Mouse (Mus musculus) MEL (cell line): ENCODE data around the gene Pparg. TPM values are rescaled to one million over a fixed set of nuclear protein-coding genes. Genes with fewer than 3 reads are reported as not detected.

ENCODE experiments used
- DNase-seq: peaks from one replicate; pipeline ENCODE4 v3.0.0; 2011; ENCODE audit warnings: low read depth, low spot score
- H3K27ac ChIP-seq: 2 replicates; pipeline ENCODE4 v1.5.1; 2012; ENCODE audit warnings: low read depth, mild to moderate bottlenecking, control low read depth, low read length, moderate library complexity; ENCODE audit not compliant: control insufficient read depth
- H3K27me3 ChIP-seq, 2 experiments: fragments of 150-350 bp in 1 of 2; sonication (generic) in 1 of 2; 2 replicates each; pipeline ENCODE4 v1.6.1; 2012; ENCODE audit warnings: low read length in 2 of 2, mild to moderate bottlenecking in 2 of 2, improper control_type of control experiment in 1 of 2, moderate library complexity in 1 of 2; ENCODE audit not compliant: insufficient read depth in 2 of 2, control insufficient read depth in 1 of 2
- H3K36me3 ChIP-seq, 2 experiments: 2 replicates each; pipeline ENCODE4 v1.6.1; 2012 to 2014; ENCODE audit warnings: low read length in 2 of 2, improper control_type of control experiment in 1 of 2, inconsistent platforms in 1 of 2, mild to moderate bottlenecking in 1 of 2; ENCODE audit not compliant: insufficient read depth in 2 of 2, control insufficient read depth in 1 of 2
- H3K4me1 ChIP-seq, 2 experiments: fragments of 150-350 bp in 1 of 2; sonication (generic) in 1 of 2; 2 replicates each; pipeline ENCODE4 v1.6.1; 2012; ENCODE audit warnings: low read length in 2 of 2, improper control_type of control experiment in 1 of 2, mild to moderate bottlenecking in 1 of 2; ENCODE audit not compliant: insufficient read depth in 2 of 2, control insufficient read depth in 1 of 2
- H3K4me3 ChIP-seq, 2 experiments: fragments of 150-350 bp in 1 of 2; sonication (generic) in 1 of 2; 2 replicates each; pipeline ENCODE4 v1.5.1; 2012; ENCODE audit warnings: low read depth in 2 of 2, low read length in 2 of 2, mild to moderate bottlenecking in 2 of 2, moderate library complexity in 2 of 2, control low read depth in 1 of 2, improper control_type of control experiment in 1 of 2; ENCODE audit not compliant: control insufficient read depth in 1 of 2, insufficient read depth in 1 of 2
- H3K79me2 ChIP-seq: 2 replicates; pipeline ENCODE4 v1.6.1; 2012; ENCODE audit warnings: mild to moderate bottlenecking, low read length, moderate library complexity; ENCODE audit not compliant: control insufficient read depth, poor library complexity, insufficient read depth
- H3K9ac ChIP-seq: 2 replicates; pipeline ENCODE4 v1.6.1; 2012; ENCODE audit warnings: low read depth, mild to moderate bottlenecking, control low read depth, low read length, moderate library complexity; ENCODE audit not compliant: control insufficient read depth, poor library complexity, severe bottlenecking
- H3K9me3 ChIP-seq: fragments of 150-350 bp; sonication (generic); replicated peaks from 2 replicates; pipeline ENCODE4 v1.6.1; 2012; ENCODE audit warnings: mild to moderate bottlenecking, low read length, improper control_type of control experiment, moderate library complexity; ENCODE audit not compliant: insufficient read depth
- BHLHE40 ChIP-seq: IDR thresholded peaks from 2 replicates; pipeline ENCODE4 v1.6.1; 2012; ENCODE audit warnings: low read depth, mild to moderate bottlenecking, inconsistent platforms, low read length, improper control_type of control experiment, borderline replicate concordance
- CHD2 ChIP-seq: IDR thresholded peaks from 2 replicates; pipeline ENCODE4 v1.6.1; 2011; ENCODE audit warnings: low read length, improper control_type of control experiment
- CTCF ChIP-seq, 3 experiments: IDR thresholded peaks in 2 of 3; conservative IDR thresholded peaks in 1 of 3; 2 replicates each; pipeline ENCODE4 v1.5.1; 2011 to 2012; ENCODE audit warnings: low read length in 3 of 3, low read depth in 2 of 3, mild to moderate bottlenecking in 2 of 3, improper control_type of control experiment in 1 of 3, inconsistent platforms in 1 of 3, mixed read lengths in 1 of 3, moderate library complexity in 1 of 3; ENCODE audit not compliant: control insufficient read depth in 1 of 3, insufficient read depth in 1 of 3, poor library complexity in 1 of 3, severe bottlenecking in 1 of 3
- E2F4 ChIP-seq: IDR thresholded peaks from 2 replicates; pipeline ENCODE4 v1.6.1; 2011; ENCODE audit warnings: low read depth, low read length, improper control_type of control experiment, borderline replicate concordance
- EP300 ChIP-seq, 2 experiments: IDR thresholded peaks; 2 replicates each; pipeline ENCODE4 v1.6.1; 2011; ENCODE audit warnings: improper control_type of control experiment in 2 of 2, low read length in 2 of 2, low read depth in 1 of 2, mild to moderate bottlenecking in 1 of 2
- ETS1 ChIP-seq: IDR thresholded peaks from 2 replicates; pipeline ENCODE4 v1.6.1; 2012; ENCODE audit warnings: low read depth, mild to moderate bottlenecking, inconsistent platforms, low read length, improper control_type of control experiment, moderate library complexity
- GATA1 ChIP-seq: IDR thresholded peaks from 2 replicates; pipeline ENCODE4 v1.6.1; 2011; ENCODE audit warnings: low read depth, low read length, improper control_type of control experiment
- HCFC1 ChIP-seq: IDR thresholded peaks from 2 replicates; pipeline ENCODE4 v1.6.1; 2012; ENCODE audit warnings: low read depth, mild to moderate bottlenecking, inconsistent platforms, low read length, improper control_type of control experiment, moderate library complexity
- MAFK ChIP-seq: IDR thresholded peaks from 2 replicates; pipeline ENCODE4 v1.6.1; 2011; ENCODE audit warnings: low read depth, mild to moderate bottlenecking, low read length, improper control_type of control experiment, borderline replicate concordance
- MXI1 ChIP-seq: IDR thresholded peaks from 2 replicates; pipeline ENCODE4 v1.6.1; 2011; ENCODE audit warnings: mild to moderate bottlenecking, low read depth, low read length, improper control_type of control experiment
- MYB ChIP-seq: IDR thresholded peaks from 2 replicates; pipeline ENCODE4 v1.6.1; 2011; ENCODE audit warnings: mild to moderate bottlenecking, low read depth, low read length, improper control_type of control experiment
- NRF1 ChIP-seq: IDR thresholded peaks from 2 replicates; pipeline ENCODE4 v1.6.1; 2014; ENCODE audit warnings: low read depth, mild to moderate bottlenecking, inconsistent platforms, low read length, improper control_type of control experiment, moderate library complexity; ENCODE audit not compliant: poor library complexity, insufficient read depth, severe bottlenecking
- POLR2A ChIP-seq, 2 experiments: IDR thresholded peaks; 2 replicates each; pipeline ENCODE4 v1.6.1; 2011 to 2012; ENCODE audit warnings: low read length in 2 of 2, mild to moderate bottlenecking in 2 of 2, control low read depth in 1 of 2, improper control_type of control experiment in 1 of 2, low read depth in 1 of 2, moderate library complexity in 1 of 2; ENCODE audit not compliant: control insufficient read depth in 1 of 2, insufficient read depth in 1 of 2, poor library complexity in 1 of 2
- RAD21 ChIP-seq: IDR thresholded peaks from 2 replicates; pipeline ENCODE4 v1.6.1; 2011; ENCODE audit warnings: mild to moderate bottlenecking, low read depth, low read length, improper control_type of control experiment
- SMC3 ChIP-seq: IDR thresholded peaks from 2 replicates; pipeline ENCODE4 v1.6.1; 2011; ENCODE audit warnings: low read depth, low read length, improper control_type of control experiment
- TAL1 ChIP-seq: IDR thresholded peaks from 2 replicates; pipeline ENCODE4 v1.6.1; 2012; ENCODE audit warnings: mild to moderate bottlenecking, inconsistent platforms, low read length, moderate library complexity, mixed read lengths
- TCF12 ChIP-seq: IDR thresholded peaks from 2 replicates; pipeline ENCODE4 v1.6.1; 2014; ENCODE audit warnings: low read depth, mild to moderate bottlenecking, inconsistent platforms, low read length, improper control_type of control experiment, moderate library complexity
- USF1 ChIP-seq: IDR thresholded peaks from 2 replicates; pipeline ENCODE4 v1.6.1; 2014; ENCODE audit warnings: low read depth, mild to moderate bottlenecking, inconsistent platforms, low read length, improper control_type of control experiment, moderate library complexity
- USF2 ChIP-seq, 2 experiments: IDR thresholded peaks; 2 replicates each; pipeline ENCODE4 v1.6.1; 2011 to 2012; ENCODE audit warnings: improper control_type of control experiment in 2 of 2, low read length in 2 of 2, borderline replicate concordance in 1 of 2, inconsistent platforms in 1 of 2, low read depth in 1 of 2, mild to moderate bottlenecking in 1 of 2; ENCODE audit not compliant: insufficient read depth in 1 of 2
- ZC3H11A ChIP-seq: IDR thresholded peaks from 2 replicates; pipeline ENCODE4 v1.6.1; 2012; ENCODE audit warnings: low read depth, mild to moderate bottlenecking, inconsistent platforms, low read length, improper control_type of control experiment
- ZKSCAN1 ChIP-seq: IDR thresholded peaks from 2 replicates; pipeline ENCODE4 v1.6.1; 2012; ENCODE audit warnings: low read depth, mild to moderate bottlenecking, inconsistent platforms, low read length, improper control_type of control experiment, moderate library complexity
- ZNF384 ChIP-seq: IDR thresholded peaks from 2 replicates; pipeline ENCODE4 v1.6.1; 2012; ENCODE audit warnings: low read depth, mild to moderate bottlenecking, inconsistent platforms, low read length, improper control_type of control experiment
- polyA plus RNA-seq, 2 experiments: library from polyadenylated mRNA; stranded (reverse) in 1 of 2; unstranded in 1 of 2; fragments of >175 nt in 1 of 2; fragments of >200 nt in 1 of 2; gene quantifications; 2 replicates each; pipeline versions ENCODE4 v1.2.1 to v1.2.4; 2012; ENCODE audit warnings: low replicate concordance in 2 of 2, low read depth in 1 of 2; ENCODE audit not compliant: insufficient read length in 2 of 2, insufficient read depth in 1 of 2, missing spikeins in 1 of 2
- total RNA-seq: library from RNA; depleted of rRNA; stranded (reverse); fragments of 300-350 nt; gene quantifications from 2 replicates; pipeline ENCODE4 v1.2.3, GENCODE M21; 2012; rRNA removed

Gene Pparg
- total RNA-seq (0.08 TPM in 1 of 2 replicates, not detected in the other), polyA plus RNA-seq (under 1 TPM in 1 of 2 experiments, not detected in 1; 0.15 TPM)

DNA sequence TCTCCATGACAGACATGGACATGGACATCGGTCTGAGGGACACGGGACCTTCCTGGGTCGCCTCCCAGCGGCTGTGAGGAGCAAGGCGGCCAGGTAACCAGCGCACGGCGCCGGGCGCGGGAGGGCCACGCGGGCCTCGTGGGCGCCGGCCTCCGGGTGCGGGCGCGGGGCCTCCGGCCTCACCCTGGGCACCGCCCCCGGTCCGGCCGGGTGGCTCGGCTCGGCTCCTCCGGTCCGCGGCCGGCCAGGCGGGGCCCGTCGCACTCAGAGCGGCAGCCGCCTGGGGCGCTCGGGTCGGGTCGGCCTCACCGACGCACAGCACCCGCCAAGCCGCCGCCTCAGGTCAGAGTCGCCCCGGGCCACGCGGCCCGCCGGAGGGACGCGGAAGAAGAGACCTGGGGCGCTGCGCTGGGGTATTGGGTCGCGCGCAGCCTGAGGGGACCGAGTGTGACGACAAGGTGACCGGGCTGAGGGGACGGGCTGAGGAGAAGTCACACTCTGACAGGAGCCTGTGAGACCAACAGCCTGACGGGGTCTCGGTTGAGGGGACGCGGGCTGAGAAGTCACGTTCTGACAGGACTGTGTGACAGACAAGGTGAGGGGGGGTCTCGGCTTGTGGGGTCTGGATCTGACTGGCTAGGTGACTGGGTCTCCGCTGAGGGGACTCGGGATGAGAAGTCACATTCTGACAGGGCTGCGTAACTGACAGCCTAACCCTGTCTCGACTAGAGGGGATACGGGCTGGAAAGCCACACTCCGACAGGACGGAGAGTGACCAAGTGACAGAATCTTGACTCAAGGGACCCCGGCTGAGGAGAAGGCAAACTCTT, at the start of gene Pparg:
Pparg (plus strand) TSS at position 176 of the 830 bp plus-strand sequence.
- no peaks in the 10 kb centered on the region for H3K79me2 ChIP-seq
- no peak within 1 kb of the TSS for H3K4me3 ChIP-seq
- peaks cover 0 to 2% of the 10 kb centered on the region in 2 experiments; a peak in 1 of 4 replicates for H3K4me1 ChIP-seq
- DNase-seq: no peak
- TF ChIP-seq TCF12 (no peak), MXI1 (no peak), HCFC1 (no peak), ZKSCAN1 (no peak), ETS1 (no peak), NRF1 (no peak), ZNF384 (no peak), BHLHE40 (no peak), MAFK (no peak), EP300 (IDR thresholded peaks at IDR 0.05; ENCODE audit: low read depth in 1 of 2, low read length in 2 of 2) (no peak), CHD2 (no peak), TAL1 (no peak), CTCF (IDR thresholded peaks at IDR 0.05 in 2 of 3, conservative IDR thresholded peaks at IDR 0.05 in 1 of 3; ENCODE audit: control insufficient read depth in 1 of 3, insufficient read depth in 1 of 3, low read depth in 2 of 3, low read length in 3 of 3, poor library complexity in 1 of 3, severe bottlenecking in 1 of 3) (no peak), E2F4 (no peak)
- H3K36me3 ChIP-seq: no peaks in the 10 kb centered on the region
- H3K27ac ChIP-seq: no peak within 1 kb of the TSS
- H3K9ac ChIP-seq: no peak within 1 kb of the TSS
- no peaks in the 10 kb centered on the region; a peak in 2 of 4 replicates for H3K27me3 ChIP-seq
- H3K9me3 ChIP-seq: no peaks in the 10 kb centered on the region

DNA sequence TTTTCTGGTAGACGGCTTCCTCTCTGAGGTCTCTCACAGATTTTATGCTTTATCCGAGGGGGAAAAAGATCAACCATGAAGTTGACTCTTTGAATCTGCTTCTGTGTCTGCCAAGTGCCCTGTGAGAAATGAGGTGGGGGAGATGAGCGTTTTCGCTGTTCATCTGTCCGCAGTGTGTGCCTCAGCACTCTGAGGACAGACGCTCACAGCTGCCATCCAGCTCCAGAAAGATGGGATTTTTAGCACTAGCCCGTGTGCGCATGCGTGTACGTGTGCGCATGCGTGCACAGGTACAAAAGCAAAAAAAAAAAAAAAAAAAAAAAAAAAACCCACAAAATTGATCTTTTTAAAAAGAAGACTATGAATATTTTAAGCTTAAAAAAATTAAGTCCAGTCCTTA, 48.0 kb upstream of the Pparg start:
- Histone ChIP-seq H3K36me3 (peaks cover 0 to 9% of the 10 kb centered on the region in 2 experiments; a peak in 2 of 4 replicates), H3K79me2 (no peaks in the 10 kb centered on the region), H3K9ac (no peak overlapping the region), H3K4me3 (no peak overlapping the region), H3K4me1 (no peaks in the 10 kb centered on the region; a peak in 1 of 4 replicates), H3K27ac (no peak overlapping the region), H3K9me3 (no peaks in the 10 kb centered on the region), H3K27me3 (no peaks in the 10 kb centered on the region; a peak in 1 of 4 replicates)
- TF ChIP-seq GATA1 (no peak), USF2 (IDR thresholded peaks at IDR 0.05; ENCODE audit: borderline replicate concordance in 1 of 2, insufficient read depth in 1 of 2, low read depth in 1 of 2, low read length in 2 of 2) (no peak), MYB (no peak), POLR2A (IDR thresholded peaks at IDR 0.05; ENCODE audit: control insufficient read depth in 1 of 2, insufficient read depth in 1 of 2, low read depth in 1 of 2, low read length in 2 of 2, poor library complexity in 1 of 2) (no peak), ZC3H11A (no peak), USF1 (no peak), SMC3 (no peak), RAD21 (no peak), CTCF (IDR thresholded peaks at IDR 0.05 in 2 of 3, conservative IDR thresholded peaks at IDR 0.05 in 1 of 3; ENCODE audit: control insufficient read depth in 1 of 3, insufficient read depth in 1 of 3, low read depth in 2 of 3, low read length in 3 of 3, poor library complexity in 1 of 3, severe bottlenecking in 1 of 3) (no peak)
- no peak for DNase-seq
